Mouse (Mus musculus) c-Kit-positive CD71-positive TER-119-positive erythroid progenitor cells, embryonic 14.5 days (primary cell): ENCODE data around the gene Gm49354.
"Not testable (repeated sequence)": the region's sequence is repeated elsewhere in the genome, so short reads cannot be mapped to it uniquely, and the experiment has no call there.

Experiments
- DNase-seq: peaks from one replicate; pipeline ENCODE4 v3.0.0-alpha.2; 2013; ENCODE audit warnings: low spot score

Gene Gm49354

DNA sequence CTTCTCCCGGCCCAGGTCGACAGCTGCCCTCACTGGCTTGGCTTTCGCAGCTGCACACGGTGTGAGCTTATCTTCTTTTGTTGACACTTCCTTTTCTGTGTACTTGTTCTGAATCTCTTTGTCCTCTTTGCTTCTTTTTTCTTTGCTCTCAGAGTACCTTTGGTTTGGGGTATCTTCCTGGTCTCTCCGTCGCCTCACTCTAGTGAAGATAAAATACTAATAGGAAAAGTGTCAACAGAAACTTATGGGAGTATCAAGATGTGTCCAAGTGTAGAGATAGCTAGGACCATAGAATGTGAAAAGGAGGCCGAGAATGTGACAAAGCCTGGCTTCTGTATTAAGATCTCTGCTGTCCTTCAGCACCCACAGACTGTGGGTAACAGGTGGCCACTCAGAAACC lies at the start of gene Gm49354:
Gene Gm49354, minus strand, starts transcription at position 101 of the 400 bp plus-strand sequence.
- no peak for DNase-seq

DNA sequence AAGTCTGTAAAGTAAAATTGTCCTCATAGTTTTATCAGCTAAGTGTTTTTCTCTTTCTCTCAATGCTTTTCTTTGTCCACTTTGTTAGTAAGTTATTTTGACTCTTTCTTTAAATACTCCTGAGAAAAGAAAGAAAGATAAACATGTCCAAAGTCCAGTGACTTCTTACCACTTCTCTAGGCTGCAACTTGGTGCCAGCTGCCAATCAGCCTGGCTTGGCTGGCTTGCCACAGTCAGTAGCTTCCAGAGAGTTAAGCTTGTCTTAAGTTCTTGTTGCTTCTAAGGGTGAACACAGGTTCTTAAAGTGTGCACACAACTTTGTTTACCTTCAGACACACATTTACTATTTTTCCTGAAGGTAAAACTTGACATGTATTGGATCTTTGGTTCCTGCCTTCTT lies 43.9 kb upstream of the Gm49354 start:
- DNase-seq: no peak

DNA sequence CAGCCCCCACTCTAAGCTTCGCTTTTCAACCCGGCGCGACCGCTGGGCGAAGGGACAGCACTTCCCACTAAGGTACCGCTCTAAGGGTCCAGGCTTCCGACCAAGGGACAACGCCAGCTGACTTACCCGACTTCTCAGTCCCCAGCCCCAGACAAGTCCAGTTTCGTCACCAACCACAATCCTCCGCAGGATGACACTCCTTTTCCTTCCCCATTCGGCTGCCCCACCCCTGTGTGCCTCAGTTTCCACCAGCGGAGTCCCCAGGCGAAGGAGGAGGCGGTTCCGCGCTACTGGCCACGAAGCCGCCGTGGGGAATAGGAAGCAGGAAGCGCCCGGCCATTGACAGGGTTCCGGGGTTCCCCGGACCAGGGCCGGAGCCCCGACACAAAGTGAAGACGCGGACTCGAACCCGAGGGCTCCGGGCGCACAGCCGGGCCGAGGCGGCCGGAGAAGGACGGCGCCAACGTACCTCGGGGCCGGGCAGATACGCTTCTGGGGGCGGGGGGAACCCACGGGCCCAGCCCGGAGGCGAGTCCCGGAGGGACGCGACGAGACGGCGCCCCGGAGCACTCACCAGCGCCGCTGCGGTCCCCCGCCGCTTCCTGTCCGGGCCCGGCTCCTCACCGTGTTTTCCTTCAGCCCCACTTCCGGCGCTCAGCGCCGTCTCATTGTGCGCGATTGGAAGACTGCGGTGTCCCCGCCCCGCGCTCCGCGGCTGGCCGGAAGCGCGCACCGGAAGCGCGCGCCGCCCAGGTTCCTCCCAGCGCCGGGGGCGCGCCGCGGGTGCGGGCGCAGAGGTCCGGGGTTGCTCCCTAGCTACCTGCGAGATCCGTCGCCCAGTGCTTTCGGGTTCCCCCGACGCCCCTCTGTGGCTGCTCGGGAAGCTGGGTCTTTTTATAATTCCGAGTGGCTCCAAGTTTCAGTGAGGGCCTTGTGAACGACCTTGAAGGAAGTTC lies 40.7 kb upstream of the Gm49354 start, which contains the start of gene Tut7:
Gene Tut7, minus strand, starts transcription at position 641 of the 956 bp plus-strand sequence.
- DNase-seq: peak; percentile 92

DNA sequence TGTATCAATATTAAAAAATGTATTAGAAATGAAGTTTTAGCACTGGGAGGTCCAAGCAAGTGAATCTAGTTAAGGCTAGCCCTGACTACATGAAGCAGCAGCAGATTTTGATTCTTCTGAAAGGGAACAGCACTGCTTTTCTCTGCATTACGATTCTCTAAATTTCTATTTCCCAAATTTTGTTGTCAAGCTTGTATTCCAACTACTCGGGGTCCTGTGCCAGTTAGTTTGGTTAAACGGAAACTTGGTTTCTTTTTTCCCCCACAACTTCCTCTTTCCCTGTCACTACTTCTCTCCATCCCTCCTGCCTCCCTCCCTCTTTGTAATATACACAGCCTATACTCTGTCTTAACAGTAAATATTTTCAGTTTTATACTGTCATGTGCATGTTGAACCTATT lies 38.8 kb upstream of the Gm49354 start:
- no peak for DNase-seq

DNA sequence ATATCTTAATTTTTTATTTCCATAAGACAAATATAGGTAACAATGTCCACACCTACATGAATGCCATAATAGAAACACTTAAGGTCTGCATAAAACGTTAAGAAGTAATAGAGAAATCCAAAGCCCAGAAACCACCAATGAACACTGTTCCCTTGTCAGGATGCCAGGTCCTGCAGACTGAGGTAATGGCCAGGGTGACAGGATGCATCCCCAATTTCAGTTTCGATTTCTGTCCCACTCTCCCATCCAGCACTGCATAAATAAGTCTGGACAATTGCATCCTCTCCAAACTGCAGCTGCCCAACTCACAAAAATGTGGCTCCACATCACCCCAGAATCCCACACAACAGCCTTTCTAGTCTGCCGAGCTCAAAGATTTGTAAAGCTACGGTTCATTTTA lies 38.1 kb upstream of the Gm49354 start:
- DNase-seq: no peak

DNA sequence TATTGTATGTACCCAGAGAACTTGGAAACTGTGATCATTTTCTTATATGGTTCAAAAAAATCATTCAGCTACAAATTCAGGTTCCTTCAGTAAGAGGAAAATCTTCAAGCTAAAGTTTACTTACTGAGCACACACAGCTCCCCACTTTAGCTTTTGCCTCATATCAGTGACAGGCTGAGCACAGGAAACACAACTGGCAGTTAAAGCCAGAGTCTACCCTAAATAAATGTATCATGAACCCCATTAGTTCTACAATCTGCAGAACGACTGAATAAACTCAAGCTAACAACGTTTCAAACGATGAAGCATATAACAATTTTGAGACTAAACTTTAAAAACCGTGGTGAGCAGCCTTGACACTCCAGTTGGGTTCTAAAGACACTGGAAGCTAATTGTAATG lies 35.3 kb upstream of the Gm49354 start:
- DNase-seq: no peak

DNA sequence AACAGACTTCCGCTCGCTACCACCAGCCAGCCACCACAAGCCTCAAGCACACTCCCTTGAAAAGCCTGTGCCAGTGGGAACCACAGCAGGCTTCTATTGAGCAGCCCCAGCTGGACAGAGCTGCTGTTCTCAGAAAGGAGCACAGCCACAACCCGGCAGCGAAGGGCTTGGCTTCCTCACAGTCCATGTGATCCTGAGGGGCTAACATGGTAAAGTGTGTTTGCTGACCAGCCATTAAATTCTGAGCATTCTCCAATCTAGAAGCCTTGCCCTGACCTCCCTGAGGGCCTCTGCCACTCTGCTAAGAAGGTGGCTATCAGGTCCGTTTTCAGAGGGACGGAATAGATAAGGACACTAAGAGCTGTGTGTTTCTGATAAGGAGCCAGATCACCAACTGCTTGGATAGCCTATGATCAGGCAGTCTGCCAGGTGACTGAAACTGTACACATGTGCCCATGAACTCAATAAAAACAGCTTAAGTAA lies 32.1 kb upstream of the Gm49354 start:
- DNase-seq: peak; percentile 88

DNA sequence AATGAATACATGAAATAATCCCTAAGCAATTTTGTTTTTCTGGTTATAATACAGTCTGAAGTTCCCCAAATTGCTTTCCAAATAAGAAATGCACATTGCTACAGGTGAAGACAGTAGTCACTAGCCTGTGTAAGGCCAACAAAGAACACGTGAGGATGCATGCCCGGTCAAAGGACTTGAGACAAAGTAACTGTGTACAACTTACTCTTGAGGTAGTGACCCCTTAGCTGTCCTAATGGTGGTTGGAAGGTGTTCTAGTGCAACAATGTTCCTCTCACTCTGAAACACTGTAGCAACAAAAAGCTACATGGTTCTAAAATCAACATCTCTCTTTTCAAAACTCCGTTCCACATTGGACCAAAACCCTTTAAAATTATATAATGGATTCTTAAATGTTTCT lies 29.5 kb upstream of the Gm49354 start:
- DNase-seq: no peak

DNA sequence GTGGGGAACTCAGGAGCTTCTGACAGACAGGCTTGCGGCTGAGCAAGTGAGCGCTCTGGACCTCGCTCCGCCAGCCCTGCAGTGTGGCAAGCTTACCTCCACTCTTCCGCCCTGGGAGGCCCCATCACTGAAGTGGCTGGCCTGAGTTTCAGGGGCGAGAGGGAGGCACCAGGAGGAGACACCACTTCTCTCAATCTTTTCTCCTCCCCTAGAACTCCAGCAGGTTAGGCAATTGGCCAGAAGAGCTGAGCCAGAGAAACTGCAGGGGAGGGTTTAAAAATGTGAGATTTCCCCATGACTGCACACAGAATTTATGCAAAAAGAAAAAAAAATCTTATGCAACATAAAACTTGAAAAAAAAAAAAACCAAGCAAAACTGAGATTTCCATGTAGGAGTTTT lies 19.0 kb upstream of the Gm49354 start:
- DNase-seq: no peak

DNA sequence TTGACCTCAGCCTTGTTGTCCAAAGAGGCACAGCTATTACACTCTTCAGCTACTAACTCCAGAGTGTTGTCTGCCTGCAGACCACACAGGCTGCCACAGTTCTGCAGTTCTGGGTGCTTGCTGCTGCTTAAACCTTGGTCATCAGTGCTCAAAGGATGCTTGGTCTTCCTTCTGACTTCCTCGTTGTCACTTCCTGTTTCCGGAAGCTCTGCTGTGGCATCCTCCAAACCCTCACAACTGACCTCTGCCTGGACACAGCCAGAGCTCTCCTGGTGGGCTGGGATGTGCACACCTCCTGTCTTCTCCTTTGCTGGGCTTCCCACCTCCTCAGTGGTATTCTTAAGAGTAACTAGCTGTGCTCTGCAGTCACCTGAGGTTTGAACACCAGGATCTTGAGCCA lies 18.0 kb upstream of the Gm49354 start:
- no peak for DNase-seq

DNA sequence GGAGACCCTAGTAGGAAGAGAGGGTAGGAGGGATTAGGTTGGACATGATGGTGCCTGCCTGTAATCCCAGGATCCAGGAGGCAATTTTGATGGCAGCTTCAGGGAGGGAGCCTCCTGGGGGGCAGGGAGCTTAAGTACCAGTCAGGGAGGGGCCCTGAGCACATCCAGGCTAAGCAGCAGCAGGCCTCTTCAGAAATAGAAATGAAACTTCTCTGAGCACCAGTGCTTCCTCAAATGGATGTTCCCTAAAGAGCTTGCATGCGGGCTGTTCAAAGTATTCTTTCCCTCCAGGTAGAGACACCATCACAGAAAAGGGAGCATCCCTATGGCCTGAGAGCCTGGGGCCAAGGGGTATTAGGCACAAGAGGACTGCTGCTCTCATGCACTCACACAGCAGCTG lies 16.3 kb upstream of the Gm49354 start:
- no peak for DNase-seq

DNA sequence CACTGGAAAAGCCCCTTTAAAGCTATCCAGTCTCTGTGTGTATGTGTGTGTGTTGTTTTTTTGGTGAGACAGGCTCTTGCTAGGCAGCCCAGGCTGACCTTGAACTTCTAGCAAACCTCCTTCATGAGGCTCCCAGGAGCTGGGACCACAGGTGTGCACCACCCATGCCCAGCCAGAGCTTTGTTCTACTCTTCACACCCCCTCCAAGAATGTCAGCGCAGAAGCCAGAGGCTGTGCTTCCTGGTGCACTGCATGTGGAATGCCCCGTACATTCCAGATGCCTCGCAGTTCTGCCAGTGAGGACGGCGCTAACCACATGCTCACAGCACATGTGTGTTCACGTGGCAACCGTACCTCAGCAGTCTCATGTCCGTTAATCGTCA lies 14.4 kb upstream of the Gm49354 start:
- no peak for DNase-seq

DNA sequence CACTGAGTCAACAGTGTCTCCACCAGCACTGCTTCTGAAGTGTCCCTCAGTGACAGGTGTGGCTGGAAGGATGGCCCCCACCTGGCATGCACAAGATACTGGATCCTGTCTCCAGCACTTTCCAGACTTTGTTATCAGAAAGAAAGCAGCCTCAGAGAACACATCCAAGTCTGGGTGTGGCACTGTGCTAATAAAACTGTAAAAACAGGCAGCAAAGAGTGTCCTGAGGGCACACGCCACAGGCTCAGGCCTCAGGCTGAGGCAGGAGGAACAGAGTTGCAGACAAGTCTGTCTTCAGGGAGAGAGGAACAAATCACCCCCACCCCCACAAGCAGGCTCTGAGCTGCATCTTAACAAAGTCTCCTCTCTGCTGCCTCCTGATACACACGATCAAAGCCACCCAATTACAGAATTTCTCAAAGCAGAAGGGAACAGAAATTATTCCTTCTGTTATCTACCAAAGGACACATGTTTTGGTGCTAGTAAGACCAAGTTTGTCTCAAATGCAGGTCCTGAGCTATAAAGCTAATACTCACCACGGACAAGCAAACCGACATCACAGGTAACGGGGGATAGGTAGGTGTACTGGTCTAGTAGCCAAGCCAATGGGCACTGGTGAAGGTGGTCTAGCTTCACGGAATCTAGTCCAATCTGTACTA lies 13.9 kb upstream of the Gm49354 start:
- peak; percentile 86 for DNase-seq

DNA sequence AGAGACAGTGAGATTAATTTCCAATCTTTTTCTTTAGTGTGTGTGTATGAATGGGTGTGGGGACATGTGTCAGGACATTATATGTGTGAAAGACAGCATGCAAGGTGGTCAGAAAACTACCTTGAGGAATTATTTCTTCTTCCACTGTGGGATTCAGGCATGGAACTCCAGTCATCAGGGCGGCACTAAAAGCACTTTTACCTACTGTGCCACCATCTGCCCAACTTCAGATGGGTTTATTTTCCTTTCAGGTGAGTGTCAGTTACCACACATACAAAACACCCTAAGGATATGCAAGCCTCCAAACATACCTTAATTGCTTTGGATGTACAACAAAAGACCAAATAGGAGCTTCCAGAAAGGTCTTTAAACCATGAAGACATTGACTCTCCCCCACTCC lies 12.7 kb upstream of the Gm49354 start:
- no peak for DNase-seq

DNA sequence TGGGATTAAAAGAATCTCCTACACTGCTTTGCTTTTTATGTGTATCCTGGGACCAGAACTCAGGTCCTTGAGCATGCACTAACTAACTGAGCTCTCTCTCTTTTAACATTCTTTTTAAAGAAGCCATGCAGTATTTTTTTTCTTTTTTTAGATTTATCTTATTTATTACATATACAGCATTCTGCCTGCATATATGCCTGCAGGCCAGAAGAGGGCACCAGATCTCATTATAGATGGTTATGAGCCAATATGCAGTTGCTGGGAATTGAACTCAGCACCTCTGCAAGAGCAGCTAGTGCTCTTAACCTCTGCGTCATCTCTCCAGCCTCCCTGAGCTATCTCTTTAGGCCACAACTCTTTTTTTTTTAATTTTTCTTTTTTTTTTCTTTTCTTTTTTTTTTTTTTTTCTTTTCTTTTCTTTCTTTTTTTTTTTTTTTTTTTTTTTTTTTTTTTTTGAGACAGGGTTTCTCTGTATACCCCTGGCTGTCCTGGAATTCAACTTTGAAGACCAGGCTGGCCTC lies 2.2 kb downstream of the Gm49354 start:
- not testable (repeated sequence) for DNase-seq

DNA sequence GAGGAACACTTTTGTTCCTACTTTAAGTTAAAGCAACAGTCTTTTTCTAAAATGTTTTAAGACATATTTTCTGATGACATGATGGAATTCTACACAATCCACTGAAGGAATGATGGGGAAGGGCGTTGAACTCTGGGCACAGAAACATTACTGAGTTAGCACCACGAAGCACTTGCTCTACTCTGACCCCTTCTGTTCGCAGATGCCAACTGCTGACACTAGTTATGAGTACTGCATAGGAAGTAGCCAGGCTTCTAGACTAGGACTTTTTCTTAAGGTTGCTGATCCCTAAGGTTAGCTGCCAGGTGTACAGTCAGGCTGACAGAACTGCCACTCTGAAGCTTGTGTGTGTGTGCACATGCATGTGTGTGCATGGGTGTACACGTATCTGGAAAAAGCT lies 2.8 kb downstream of the Gm49354 start:
- no peak for DNase-seq

DNA sequence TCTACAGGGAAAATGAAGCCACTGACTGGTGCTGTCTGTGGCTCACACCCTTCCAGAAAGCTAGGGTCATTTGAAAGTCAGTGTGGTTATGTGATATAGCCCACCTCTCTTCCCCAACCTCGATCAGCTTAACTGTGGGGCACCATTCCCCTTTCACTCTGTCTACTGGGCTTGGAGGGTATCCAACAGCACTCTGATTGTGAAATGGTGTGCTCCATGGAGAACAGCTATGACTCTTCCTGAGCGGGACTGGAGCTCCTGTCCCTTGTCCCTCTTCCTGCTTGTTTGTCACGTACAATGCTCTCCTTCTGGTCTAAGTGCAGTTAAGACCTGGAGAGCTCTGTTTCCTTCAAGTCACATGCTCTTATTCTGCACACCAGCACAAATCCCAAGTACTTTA lies 6.9 kb downstream of the Gm49354 start:
- no peak for DNase-seq

DNA sequence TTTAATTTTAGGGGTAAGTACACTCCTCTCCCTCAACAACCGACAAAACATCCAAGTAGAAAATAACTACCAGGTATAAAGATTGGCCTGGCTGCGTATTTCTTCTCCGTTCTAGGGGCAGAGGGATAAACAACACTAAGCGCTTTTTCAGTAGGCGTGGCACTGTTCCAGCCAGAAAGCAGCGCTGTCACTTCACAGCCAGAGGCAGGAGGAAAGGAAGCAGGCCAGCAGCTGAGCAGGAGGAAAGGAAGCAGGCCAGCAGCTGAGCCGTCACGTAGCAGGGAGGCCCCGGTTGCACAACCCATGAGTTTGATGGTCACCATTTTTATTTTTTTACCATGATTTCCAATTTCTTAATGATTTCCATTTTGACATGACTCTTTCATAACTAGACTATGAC lies 10.8 kb downstream of the Gm49354 start:
- DNase-seq: peak; percentile 77

DNA sequence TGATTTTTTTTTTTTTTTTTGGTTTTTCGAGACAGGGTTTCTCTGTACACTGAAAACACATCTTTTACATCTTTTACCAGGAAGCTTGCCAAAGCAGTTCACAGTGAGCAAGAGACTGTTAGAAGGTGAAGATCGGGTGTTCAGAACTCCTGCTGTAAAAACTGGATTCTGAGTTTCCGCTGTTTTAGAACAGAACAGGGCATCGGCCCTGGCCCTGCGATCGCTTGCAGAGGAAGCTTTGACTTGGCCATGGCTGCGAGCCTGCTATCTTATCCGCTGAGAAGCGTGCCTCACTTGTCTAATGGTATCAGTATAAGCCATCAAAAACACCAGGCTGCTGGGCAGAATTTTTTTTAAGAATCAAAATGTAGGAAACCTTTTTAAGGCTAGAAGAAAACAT lies 11.2 kb downstream of the Gm49354 start:
- no peak for DNase-seq

DNA sequence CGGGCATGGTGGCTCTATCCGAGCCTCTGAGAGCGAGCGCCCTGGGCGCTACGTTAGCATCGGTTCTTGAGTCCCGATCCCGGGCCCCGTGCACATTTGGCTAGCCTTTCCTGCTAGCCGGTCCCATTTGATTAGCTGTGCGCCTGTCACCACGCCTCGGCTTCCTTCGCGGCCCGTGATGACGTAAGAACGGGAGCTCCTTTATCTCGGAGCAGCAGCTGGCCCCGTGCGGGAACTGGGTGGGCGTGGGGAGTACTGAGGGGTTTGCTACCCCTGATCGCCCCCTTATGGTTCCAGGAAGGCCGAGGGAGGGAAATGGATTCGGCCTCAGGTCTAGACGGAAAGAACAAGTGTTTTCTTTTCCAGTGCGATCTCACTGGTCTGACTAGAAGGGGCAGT lies 11.9 kb downstream of the Gm49354 start:
- peak; percentile 97 for DNase-seq

DNA sequence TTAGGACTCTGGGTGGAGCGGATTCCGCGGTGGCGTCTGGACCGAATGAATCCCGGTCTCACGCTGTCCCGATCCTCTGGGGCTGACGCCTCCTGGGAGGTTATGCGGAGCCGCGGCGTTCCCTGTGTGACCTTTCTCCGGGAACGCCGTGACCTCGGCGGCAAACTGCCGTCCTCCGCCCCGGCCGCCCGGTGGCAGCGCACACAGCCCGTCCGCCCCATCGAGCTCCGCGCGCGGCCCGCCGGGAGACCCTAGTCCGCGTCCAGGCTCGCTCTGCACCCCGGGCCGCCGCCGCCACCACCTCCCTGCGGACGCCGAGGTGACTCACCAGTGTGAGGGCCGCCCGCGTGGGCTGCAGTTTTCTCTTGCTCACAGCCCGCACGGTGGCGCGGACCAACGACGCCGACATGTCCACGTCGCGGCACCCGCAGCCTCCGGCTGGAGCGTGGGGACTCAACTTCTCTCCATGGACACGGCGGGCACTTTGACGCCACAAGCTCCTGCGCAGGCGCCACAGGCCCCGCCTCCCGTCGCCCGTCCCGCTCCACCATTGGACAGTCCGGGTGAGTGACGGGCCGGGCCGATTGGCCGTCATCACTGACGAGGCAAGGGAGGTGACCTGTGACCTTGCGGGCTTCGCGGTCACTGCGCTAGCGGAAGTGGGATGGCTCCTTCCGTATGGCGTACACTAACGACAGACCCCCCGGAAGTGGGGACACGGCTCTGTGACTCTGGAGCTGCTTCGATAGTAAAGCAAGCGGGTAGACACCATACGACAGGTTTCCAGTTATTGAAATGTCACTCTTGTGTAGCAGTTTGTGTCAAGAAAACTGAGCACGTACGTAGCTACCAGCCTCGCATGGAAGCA lies 12.5 kb downstream of the Gm49354 start, which contains the start of gene Isca1:
Gene Isca1, minus strand, starts transcription at position 515 of the 868 bp plus-strand sequence.
- peak; percentile 95 for DNase-seq

DNA sequence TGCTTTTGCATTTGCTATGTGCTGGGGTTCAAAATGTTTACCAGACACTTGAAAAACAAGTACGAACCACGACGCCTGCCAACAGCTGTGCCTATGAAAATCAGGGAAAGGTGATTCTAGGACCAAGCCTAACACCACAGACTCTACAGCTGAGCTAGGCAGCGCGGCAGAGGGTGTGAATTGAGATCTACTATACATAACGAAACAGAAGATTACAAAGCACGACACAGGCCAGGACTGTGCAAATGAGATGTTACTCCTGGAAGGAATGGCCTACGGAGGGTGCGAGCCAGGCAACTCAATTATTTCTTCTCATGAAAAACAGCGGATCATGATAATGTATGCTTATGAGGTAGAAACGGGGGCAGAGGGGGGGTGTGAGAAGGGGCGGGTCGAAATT lies 13.5 kb downstream of the Gm49354 start:
- peak; percentile 32 for DNase-seq
